Mouse (Mus musculus): Measurements from ENCODE around the gene Chml.
A peak's percentile ranks its signal among the peaks of the same experiment; 100 is the strongest.

Chml gene

GRCm38 (mm10) chr1:175692246-175692996 is at the start of gene Chml, which contains the start of gene Opn3:
Chml (minus strand) TSS chr1:175692901.
Opn3 (minus strand) TSS chr1:175692776.
- peak; percentile 96 for DNase-seq

GRCm38 (mm10) chr1:175725771-175726170 is 33.1 kb upstream of the Chml start:
- no peak for DNase-seq

- DNase-seq = no peak
These were observed 24.1 kb upstream of the Chml start for GRCm38 (mm10) chr1:175716832-175717231.

GRCm38 (mm10) chr1:175712338-175712909 is 19.7 kb upstream of the Chml start:
- no peak for DNase-seq

- no peak for DNase-seq
These were observed 15.3 kb upstream of the Chml start for GRCm38 (mm10) chr1:175708013-175708412.

- DNase-seq = no peak
These were observed 14.9 kb upstream of the Chml start for GRCm38 (mm10) chr1:175707599-175707998.

- no peak for DNase-seq
These were observed 8.4 kb upstream of the Chml start for GRCm38 (mm10) chr1:175701145-175701544.

- no peak for DNase-seq
These were observed 7.1 kb upstream of the Chml start for GRCm38 (mm10) chr1:175699796-175700195.

- DNase-seq = no peak
These were observed 6.7 kb upstream of the Chml start for GRCm38 (mm10) chr1:175699375-175699774.

- no peak for DNase-seq
These were observed 5.6 kb upstream of the Chml start, which contains the start of gene Wdr64 for GRCm38 (mm10) chr1:175698293-175698692. Wdr64 (plus strand) TSS chr1:175698593.

- DNase-seq = no peak
These were observed 794 bp upstream of the Chml start for GRCm38 (mm10) chr1:175693429-175693960.

GRCm38 (mm10) chr1:175692997-175693361 is 278 bp upstream of the Chml start:
- DNase-seq = no peak

- DNase-seq = no peak
These were observed 935 bp downstream of the Chml start for GRCm38 (mm10) chr1:175691686-175692245.

- no peak for DNase-seq
These were observed 11.7 kb downstream of the Chml start for GRCm38 (mm10) chr1:175680995-175681394.

GRCm38 (mm10) chr1:175677459-175677858 is 15.2 kb downstream of the Chml start:
- DNase-seq = no peak

- DNase-seq = no peak
These were observed 17.6 kb downstream of the Chml start for GRCm38 (mm10) chr1:175675116-175675515.

GRCm38 (mm10) chr1:175673563-175674325 is 19.0 kb downstream of the Chml start:
- DNase-seq = no peak

- DNase-seq = no peak
These were observed 21.1 kb downstream of the Chml start for GRCm38 (mm10) chr1:175671626-175672025.

GRCm38 (mm10) chr1:175670042-175670441 is 22.7 kb downstream of the Chml start:
- no peak for DNase-seq

GRCm38 (mm10) chr1:175669456-175669855 is 23.2 kb downstream of the Chml start:
- DNase-seq = no peak

- DNase-seq = peak; percentile 32
These were observed 23.9 kb downstream of the Chml start for GRCm38 (mm10) chr1:175668666-175669405.

- DNase-seq = no peak
These were observed 32.8 kb downstream of the Chml start for GRCm38 (mm10) chr1:175659900-175660299.
